Mouse (Mus musculus): ENCODE data around the gene Scn8a. TPM values are rescaled to one million over a fixed set of nuclear protein-coding genes. Genes with fewer than 3 reads are reported as not detected.

The Scn8a gene
- polyA plus RNA-seq, 1 experiment from 2014 or later, result 1.2 TPM

DNA sequence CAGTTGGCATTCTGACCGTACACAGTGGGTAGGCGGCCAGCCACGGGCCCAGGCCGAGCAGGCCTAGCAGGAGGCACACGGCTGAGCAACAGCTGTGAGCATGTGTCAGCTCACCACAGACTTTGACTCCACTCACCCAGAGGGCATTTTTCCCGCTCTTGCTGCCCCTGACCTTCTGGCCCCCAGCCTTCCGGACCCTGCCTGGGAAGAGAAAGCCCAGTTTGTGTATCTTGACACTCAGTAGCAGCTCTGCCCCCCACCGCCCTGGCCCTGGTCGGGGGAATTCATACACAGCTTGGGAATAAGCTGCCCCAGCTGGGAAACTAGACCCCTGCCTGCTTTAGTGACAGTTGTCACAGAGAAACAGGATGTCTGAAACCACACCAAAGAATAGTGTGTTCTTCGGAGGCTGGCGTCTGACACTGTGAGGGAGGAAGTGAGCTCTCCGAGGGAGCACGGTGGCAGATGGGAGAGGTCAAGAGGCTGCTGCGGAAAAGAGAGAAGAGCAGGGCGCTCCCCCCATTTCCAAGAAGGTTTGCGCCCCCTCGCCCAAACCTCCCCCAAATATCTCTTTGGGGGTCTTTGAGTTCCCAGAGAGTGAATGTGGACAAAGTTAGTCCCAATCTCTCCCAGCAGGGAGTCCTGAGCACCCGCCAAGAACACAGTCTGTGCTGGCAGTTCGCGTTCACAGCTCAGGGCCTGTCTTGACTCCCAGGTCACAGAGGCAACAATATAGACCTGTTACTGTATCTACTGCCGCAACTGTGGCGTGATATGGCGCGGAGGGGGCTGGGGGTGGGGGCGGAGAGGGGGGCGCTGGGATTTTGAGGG lies 24.4 kb upstream of the Scn8a start:
- Histone ChIP-seq H3K27me3 (replicated peaks; ENCODE audit: insufficient read depth, low read length) (no peaks in the 10 kb centered on the region), H3K36me3 (ENCODE audit: insufficient read depth, low read length) (no peaks in the 10 kb centered on the region), H3K4me3 (ENCODE audit: low read depth, low read length) (no peak overlapping the region), H3K27ac (ENCODE audit: low read length) (peak overlapping the region; percentile 49), H3K4me2 (replicated peaks; ENCODE audit: low read depth, low read length) (no peak overlapping the region), H3K4me1 (ENCODE audit: insufficient read depth, low read depth, low read length) (no peaks in the 10 kb centered on the region), H3K9ac (replicated peaks; ENCODE audit: low read depth) (no peak overlapping the region), H3K9me3 (ENCODE audit: low read length) (no peaks in the 10 kb centered on the region)
- WGBS, result 33% methylated on average over 25 of the region's 26 CpGs
- ATAC-seq, result peak; percentile 90
- TF ChIP-seq EP300 (IDR thresholded peaks at IDR 0.05) (no peak), CTCF (IDR thresholded peaks at IDR 0.05) (no peak)
- peak; percentile 68 for DNase-seq (ENCODE audit: low spot score)

DNA sequence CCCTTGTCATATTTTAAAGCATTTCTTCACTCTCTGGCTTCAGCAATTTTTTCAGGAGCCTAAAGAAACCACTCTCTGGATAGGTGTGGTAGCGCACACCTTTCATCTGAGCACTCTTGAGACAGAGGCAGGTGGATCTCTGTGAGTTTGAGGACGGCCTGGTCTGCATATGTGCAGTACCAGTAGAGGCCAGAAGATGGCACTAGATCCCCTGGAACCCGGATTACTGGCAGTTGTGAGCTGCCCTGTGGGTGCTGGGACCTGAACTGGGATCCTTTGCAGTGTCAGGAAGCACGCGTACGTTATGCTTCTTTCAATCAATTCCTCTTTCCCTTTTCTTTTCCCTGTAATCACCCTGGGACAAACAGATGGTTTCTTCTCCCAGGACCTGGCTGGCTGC lies 22.5 kb upstream of the Scn8a start:
- no peak overlapping the region for H3K27ac ChIP-seq (ENCODE audit: low read length)
- no peaks in the 10 kb centered on the region for H3K9me3 ChIP-seq (ENCODE audit: low read length)
- TF ChIP-seq CTCF (IDR thresholded peaks at IDR 0.05) (peak; percentile 21; the same call in 1 of the 2 replicates), EP300 (IDR thresholded peaks at IDR 0.05) (no peak)
- H3K27me3 ChIP-seq (replicated peaks; ENCODE audit: insufficient read depth, low read length), result no peaks in the 10 kb centered on the region
- no peaks in the 10 kb centered on the region for H3K36me3 ChIP-seq (ENCODE audit: insufficient read depth, low read length)
- ATAC-seq, result no peak
- no peaks in the 10 kb centered on the region for H3K4me1 ChIP-seq (ENCODE audit: insufficient read depth, low read depth, low read length)
- no peak overlapping the region for H3K4me2 ChIP-seq (replicated peaks; ENCODE audit: low read depth, low read length)
- no peak overlapping the region for H3K4me3 ChIP-seq (ENCODE audit: low read depth, low read length)
- H3K9ac ChIP-seq (replicated peaks; ENCODE audit: low read depth), result no peak overlapping the region
- DNase-seq (ENCODE audit: low spot score), result no peak
- WGBS, result 86% methylated on average over 6 of the region's 6 CpGs

DNA sequence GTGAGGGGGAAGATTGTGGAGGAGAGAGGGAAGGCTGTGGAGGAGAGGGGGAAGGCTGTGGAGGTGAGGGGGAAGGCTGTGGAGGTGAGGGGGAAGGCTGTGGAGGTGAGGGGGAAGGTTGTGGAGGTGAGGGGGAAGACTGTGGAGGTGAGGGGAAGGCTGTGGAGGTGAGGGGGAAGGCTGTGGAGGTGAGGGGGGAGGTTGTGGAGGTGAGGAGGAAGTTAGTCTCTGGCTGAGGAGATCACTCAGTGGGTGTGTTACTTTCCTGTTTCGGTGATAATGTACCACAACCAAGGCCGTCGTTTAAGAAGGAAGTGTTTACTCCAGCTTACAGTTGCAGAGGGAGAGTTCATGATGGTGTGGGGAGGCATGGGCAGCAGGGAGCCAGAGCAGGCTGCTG lies 12.1 kb upstream of the Scn8a start:
- WGBS, result 42% methylated on average over 3 of the region's 3 CpGs
- Histone ChIP-seq H3K9ac (replicated peaks; ENCODE audit: low read depth) (no peak overlapping the region), H3K36me3 (ENCODE audit: insufficient read depth, low read length) (no peaks in the 10 kb centered on the region), H3K4me2 (replicated peaks; ENCODE audit: low read depth, low read length) (no peak overlapping the region), H3K4me3 (ENCODE audit: low read depth, low read length) (no peak overlapping the region), H3K9me3 (ENCODE audit: low read length) (no peaks in the 10 kb centered on the region), H3K27me3 (replicated peaks; ENCODE audit: insufficient read depth, low read length) (no peaks in the 10 kb centered on the region), H3K4me1 (ENCODE audit: insufficient read depth, low read depth, low read length) (no peaks in the 10 kb centered on the region), H3K27ac (ENCODE audit: low read length) (no peak overlapping the region)
- ATAC-seq (no peak), DNase-seq (ENCODE audit: low spot score) (no peak)
- no peak for TF ChIP-seq CTCF (IDR thresholded peaks at IDR 0.05)
- TF ChIP-seq EP300 (IDR thresholded peaks at IDR 0.05), result no peak

GRCm38 (mm10) chr15:100860856-100861255 lies 8.8 kb upstream of the Scn8a start:
- H3K36me3 ChIP-seq (ENCODE audit: insufficient read depth, low read length), result no peaks in the 10 kb centered on the region
- no peak for DNase-seq (ENCODE audit: low spot score)
- no peak for ATAC-seq
- no peaks in the 10 kb centered on the region for H3K9me3 ChIP-seq (ENCODE audit: low read length)
- H3K4me3 ChIP-seq (ENCODE audit: low read depth, low read length), result no peak overlapping the region
- H3K4me1 ChIP-seq (ENCODE audit: insufficient read depth, low read depth, low read length), result no peaks in the 10 kb centered on the region
- H3K9ac ChIP-seq (replicated peaks; ENCODE audit: low read depth), result no peak overlapping the region
- H3K27me3 ChIP-seq (replicated peaks; ENCODE audit: insufficient read depth, low read length), result no peaks in the 10 kb centered on the region
- TF ChIP-seq EP300 (IDR thresholded peaks at IDR 0.05), result no peak
- no peak for TF ChIP-seq CTCF (IDR thresholded peaks at IDR 0.05)
- no peak overlapping the region for H3K27ac ChIP-seq (ENCODE audit: low read length)
- WGBS, result 33% methylated on average over 5 of the region's 5 CpGs
- no peak overlapping the region for H3K4me2 ChIP-seq (replicated peaks; ENCODE audit: low read depth, low read length)

DNA sequence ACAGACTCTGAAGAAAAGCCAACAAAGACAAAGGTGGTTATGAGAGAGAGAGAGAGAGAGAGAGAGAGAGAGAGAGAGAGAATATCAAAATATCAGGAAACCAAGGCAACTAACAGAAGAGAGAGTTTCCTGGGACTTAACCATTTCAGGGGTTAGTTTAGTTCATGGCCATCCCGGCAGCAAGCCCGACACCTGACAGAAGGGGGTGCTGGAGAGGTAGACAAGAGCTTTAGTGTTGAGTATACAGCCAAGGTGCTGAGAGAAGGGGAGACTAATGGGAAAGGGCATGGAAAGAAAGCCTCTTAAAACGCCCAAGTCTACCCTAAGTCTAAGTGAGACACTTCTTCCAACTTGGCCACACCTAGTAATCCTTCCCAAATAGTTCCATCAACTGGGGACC lies 4.1 kb upstream of the Scn8a start:
- Histone ChIP-seq H3K27me3 (replicated peaks; ENCODE audit: insufficient read depth, low read length) (peaks cover 10% of the 10 kb centered on the region; the same call in 1 of the 2 replicates), H3K4me3 (ENCODE audit: low read depth, low read length) (no peak overlapping the region), H3K36me3 (ENCODE audit: insufficient read depth, low read length) (no peaks in the 10 kb centered on the region)

GRCm38 (mm10) chr15:100870001-100870774 lies 530 bp downstream of the Scn8a start:
- Histone ChIP-seq H3K9me3 (ENCODE audit: low read length) (no peaks in the 10 kb centered on the region), H3K27ac (ENCODE audit: low read length) (no peak overlapping the region), H3K4me1 (ENCODE audit: insufficient read depth, low read depth, low read length) (peaks cover 7% of the 10 kb centered on the region; the same call in 1 of the 2 replicates), H3K36me3 (ENCODE audit: insufficient read depth, low read length) (no peaks in the 10 kb centered on the region), H3K4me2 (replicated peaks; ENCODE audit: low read depth, low read length) (peak overlapping the region; percentile 73), H3K9ac (replicated peaks; ENCODE audit: low read depth) (no peak overlapping the region), H3K4me3 (ENCODE audit: low read depth, low read length) (peak overlapping the region; percentile 24; the same call in 1 of the 2 replicates), H3K27me3 (replicated peaks; ENCODE audit: insufficient read depth, low read length) (peaks cover 33% of the 10 kb centered on the region)
- TF ChIP-seq EP300 (IDR thresholded peaks at IDR 0.05) (no peak), CTCF (IDR thresholded peaks at IDR 0.05) (peak; percentile 44)
- 2% methylated on average over 50 of the region's 66 CpGs for WGBS
- peak; percentile 49 for ATAC-seq
- peak; percentile 44 for DNase-seq (ENCODE audit: low spot score)

More for the DNA sequence above, 4.1 kb upstream of the Scn8a start:
- no peaks in the 10 kb centered on the region for H3K9me3 ChIP-seq (ENCODE audit: low read length)
- TF ChIP-seq EP300 (IDR thresholded peaks at IDR 0.05), result no peak
- peak; percentile 26; the same call in 1 of the 2 replicates for TF ChIP-seq CTCF (IDR thresholded peaks at IDR 0.05)
- no peak overlapping the region for H3K4me2 ChIP-seq (replicated peaks; ENCODE audit: low read depth, low read length)
- DNase-seq (ENCODE audit: low spot score) (no peak), ATAC-seq (no peak)
- no peak overlapping the region for H3K9ac ChIP-seq (replicated peaks; ENCODE audit: low read depth)
- no peak overlapping the region for H3K27ac ChIP-seq (ENCODE audit: low read length)
- WGBS, result 62% methylated on average over 3 of the region's 3 CpGs
- H3K4me1 ChIP-seq (ENCODE audit: insufficient read depth, low read depth, low read length), result peaks cover 6% of the 10 kb centered on the region; the same call in 1 of the 2 replicates

All from lung, postnatal 0 days (tissue).